Mouse (Mus musculus) heart, postnatal 0 days (tissue): ENCODE measurements around the gene Scd4. TPM values are rescaled to one million over a fixed set of nuclear protein-coding genes. Genes with fewer than 3 reads are reported as not detected.

Experiments
- ATAC-seq: fragments of 200-750 bp; cut with Nextera tagmentation; 2 replicates; pipeline ENCODE4 v1.8.0; 2017; ENCODE audit warnings: low read depth, moderate number of reproducible peaks, moderate library complexity; ENCODE audit not compliant: insufficient read depth
- DNase-seq: peaks from one replicate; pipeline ENCODE4 v3.0.0-alpha.2; 2016; ENCODE audit warnings: low spot score
- H3K27ac ChIP-seq: fragments of 300-500 bp; sonication (generic); 2 replicates; pipeline ENCODE4 v1.5.1; 2014; ENCODE audit warnings: low read depth, mild to moderate bottlenecking
- H3K27me3 ChIP-seq: fragments of 300-500 bp; sonication (generic); 2 replicates; pipeline ENCODE4 v1.6.1; 2014; ENCODE audit warnings: low read length, mixed read lengths; ENCODE audit not compliant: control insufficient read depth, insufficient read depth
- H3K36me3 ChIP-seq: fragments of 300-500 bp; sonication (generic); replicated peaks from 2 replicates; pipeline ENCODE4 v1.6.1; 2014; ENCODE audit warnings: low read length, mixed read lengths; ENCODE audit not compliant: control insufficient read depth, insufficient read depth
- H3K4me1 ChIP-seq: fragments of 300-500 bp; sonication (generic); 2 replicates; pipeline ENCODE4 v1.6.1; 2014; ENCODE audit warnings: antibody characterized with exemption; ENCODE audit not compliant: control insufficient read depth, insufficient read depth
- H3K4me2 ChIP-seq: fragments of 300-500 bp; sonication (generic); 2 replicates; pipeline ENCODE4 v1.6.1; 2014; ENCODE audit warnings: low read depth, mild to moderate bottlenecking, low read length, moderate library complexity
- H3K4me3 ChIP-seq: fragments of 300-500 bp; sonication (generic); 2 replicates; pipeline ENCODE4 v1.5.1; 2014; ENCODE audit warnings: low read depth, low read length
- H3K9ac ChIP-seq: fragments of 300-500 bp; sonication (generic); replicated peaks from 2 replicates; pipeline ENCODE4 v1.6.1; 2014; ENCODE audit warnings: low read depth, low read length, mixed read lengths
- H3K9me3 ChIP-seq: fragments of 300-500 bp; sonication (generic); replicated peaks from 2 replicates; pipeline ENCODE4 v1.6.1; 2016; ENCODE audit warnings: low read length; ENCODE audit not compliant: control insufficient read depth
- CTCF ChIP-seq: IDR thresholded peaks from 2 replicates; pipeline ENCODE4 v1.5.1; 2016; ENCODE audit warnings: antibody characterized with exemption, control low read depth, low read depth
- EP300 ChIP-seq: IDR thresholded peaks from 2 replicates; pipeline ENCODE4 v1.6.1; 2016; ENCODE audit warnings: antibody characterized with exemption, low read depth
- WGBS: fragments of 180-500 bp; shearing (Covaris S2); extraction: QIAGEN DNeasy Blood & Tissue Kit; methylation state at CpG from one replicate; pipeline ENCODE4 v1.1.7; 2014; 5-methylcytosine and 5-hydroxymethylcytosine counted together
- polyA plus RNA-seq: library from polyadenylated mRNA; unstranded; fragments of >200 nt; fragmentation: Nextera tagmentation; extraction: Ambion mirVana; gene quantifications from 2 replicates; pipeline ENCODE4 v1.2.1, GENCODE M21; 2015
- total RNA-seq: library from RNA; depleted of rRNA; stranded (reverse); fragments of >200 nt; gene quantifications from 2 replicates; pipeline ENCODE4 v1.2.3, GENCODE M21; 2014; ENCODE audit warnings: low replicate concordance

Scd4 gene
- total and polyA plus RNA-seq, 2 experiments from 2014 or later = 37.4 to 38.2 TPM

DNA sequence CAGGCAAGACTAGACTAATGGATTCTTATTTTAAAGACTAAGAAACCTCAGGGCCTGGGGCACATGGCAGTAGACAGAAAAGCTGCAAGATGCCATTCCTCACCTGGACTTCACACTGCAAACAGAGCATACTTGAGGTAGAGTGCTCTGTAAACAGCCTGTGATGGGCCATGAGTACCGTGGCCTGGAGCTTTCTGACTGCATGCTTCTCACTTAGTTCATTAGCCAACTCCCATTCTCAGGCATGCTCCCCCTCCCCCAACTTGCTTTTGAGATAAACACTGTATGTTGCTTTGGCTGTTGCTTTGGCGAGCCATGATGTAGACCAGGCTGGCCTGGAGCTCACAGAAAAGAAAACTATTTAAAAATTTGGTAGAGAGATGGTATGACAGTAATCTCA, 46.8 kb upstream of the Scd4 start:
- H3K4me2 ChIP-seq = no peak overlapping the region
- no peaks in the 10 kb centered on the region for H3K9me3 ChIP-seq

DNA sequence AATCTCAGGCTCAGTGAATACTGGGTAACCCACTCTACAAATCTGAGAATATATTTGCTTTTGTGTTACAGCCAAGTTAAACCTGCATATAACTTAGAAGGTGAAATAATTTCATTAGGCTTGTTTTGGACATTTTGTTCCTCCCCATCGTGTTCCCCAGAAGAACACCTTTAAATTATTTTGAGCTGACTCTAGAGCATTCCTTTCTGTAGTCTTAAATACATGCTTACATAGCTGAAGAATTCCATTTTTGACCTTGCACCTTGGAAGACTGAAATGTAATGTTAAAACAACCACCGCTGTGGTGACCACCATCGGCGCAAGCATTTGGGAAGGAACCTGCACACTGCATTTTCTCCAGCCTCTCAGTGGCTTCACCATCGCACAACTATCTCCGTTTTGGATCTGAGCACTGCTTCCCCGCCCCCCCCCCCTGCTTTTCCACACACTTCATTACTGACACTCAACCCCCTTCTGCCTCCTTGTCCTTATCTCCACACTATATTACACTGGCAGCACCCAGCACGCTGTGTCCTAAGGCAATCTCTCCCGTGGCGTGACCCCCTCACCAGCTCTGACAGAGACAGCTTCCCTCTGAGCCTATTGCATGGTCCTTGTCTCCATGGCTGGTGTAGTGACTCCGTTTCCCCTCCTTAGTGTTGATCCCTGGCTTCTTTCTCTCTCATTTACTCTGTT, 45.3 kb upstream of the Scd4 start:
- H3K9ac ChIP-seq = no peak overlapping the region
- peak overlapping the region; percentile 4; the same call in 1 of the 2 replicates for H3K27ac ChIP-seq
- no peaks in the 10 kb centered on the region for H3K27me3 ChIP-seq
- no peak for TF ChIP-seq CTCF
- TF ChIP-seq EP300 = no peak
- H3K9me3 ChIP-seq = no peaks in the 10 kb centered on the region
- peaks cover 44% of the 10 kb centered on the region for H3K4me1 ChIP-seq
- no peak for DNase-seq
- no peak for ATAC-seq
- H3K36me3 ChIP-seq = no peaks in the 10 kb centered on the region
- H3K4me2 ChIP-seq = no peak overlapping the region
- no peak overlapping the region for H3K4me3 ChIP-seq
- WGBS = 43% methylated on average over 11 of the region's 11 CpGs

More for the DNA sequence above, 46.8 kb upstream of the Scd4 start:
- Histone ChIP-seq H3K9ac (no peak overlapping the region), H3K4me1 (peaks cover 41% of the 10 kb centered on the region), H3K36me3 (no peaks in the 10 kb centered on the region), H3K4me3 (no peak overlapping the region), H3K27ac (no peak overlapping the region), H3K27me3 (no peaks in the 10 kb centered on the region)
- 56% methylated on average over 2 of the region's 2 CpGs for WGBS
- no peak for TF ChIP-seq EP300
- no peak for TF ChIP-seq CTCF
- DNase-seq (no peak), ATAC-seq (no peak)

DNA sequence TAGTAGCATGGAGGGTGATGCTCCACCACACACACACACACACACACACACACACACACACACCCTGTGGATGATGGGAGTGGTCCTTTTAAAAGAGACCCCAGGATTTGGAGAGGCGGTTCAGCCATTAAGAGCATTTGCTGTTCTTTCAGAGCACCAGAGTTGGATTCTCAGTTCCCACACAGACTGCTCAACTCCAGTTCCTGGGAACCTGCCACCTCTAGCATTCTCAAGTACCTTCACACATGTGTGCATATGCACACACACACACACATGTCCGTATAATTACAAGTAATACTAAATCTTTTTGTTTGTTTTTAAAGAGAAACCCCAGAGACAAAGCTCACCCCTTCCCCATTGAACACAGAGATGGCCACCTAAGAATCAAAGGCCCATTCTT, 40.8 kb upstream of the Scd4 start:
- H3K4me2 ChIP-seq = no peak overlapping the region
- WGBS = 81% methylated on average over 2 of the region's 2 CpGs
- H3K9ac ChIP-seq = no peak overlapping the region; the same call in 1 of the 2 replicates
- no peak overlapping the region for H3K4me3 ChIP-seq
- ATAC-seq = no peak
- H3K4me1 ChIP-seq = peaks cover 48% of the 10 kb centered on the region
- TF ChIP-seq CTCF (no peak), EP300 (no peak)
- no peaks in the 10 kb centered on the region; the same call in 1 of the 2 replicates for H3K36me3 ChIP-seq
- no peak for DNase-seq
- peak overlapping the region; percentile 87 for H3K27ac ChIP-seq
- no peaks in the 10 kb centered on the region for H3K9me3 ChIP-seq
- no peaks in the 10 kb centered on the region for H3K27me3 ChIP-seq

DNA sequence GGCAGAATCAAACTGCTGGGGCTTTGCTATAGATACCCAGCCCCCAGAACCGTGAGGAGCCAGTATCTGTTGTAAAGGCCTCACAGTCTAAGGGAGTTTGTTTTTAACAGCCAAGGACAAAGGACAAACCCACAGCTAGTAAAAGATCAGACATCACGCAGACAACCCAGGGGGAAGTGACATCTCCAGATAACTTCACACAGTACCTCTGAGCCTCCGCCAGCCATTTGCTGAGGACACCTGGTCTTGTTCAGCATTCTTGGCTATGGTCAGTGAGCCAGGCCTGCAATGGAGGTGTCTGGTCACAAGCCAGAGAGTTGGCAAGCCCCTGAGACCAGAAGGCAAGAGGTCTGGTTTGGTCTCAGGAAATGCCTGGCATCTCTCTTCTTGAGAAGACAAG, 40.4 kb upstream of the Scd4 start:
- ATAC-seq (no peak), DNase-seq (no peak)
- Histone ChIP-seq H3K4me1 (peaks cover 48% of the 10 kb centered on the region), H3K9ac (no peak overlapping the region; the same call in 1 of the 2 replicates), H3K4me3 (no peak overlapping the region), H3K4me2 (peak overlapping the region; percentile 91; the same call in 1 of the 2 replicates), H3K27me3 (no peaks in the 10 kb centered on the region), H3K9me3 (no peaks in the 10 kb centered on the region), H3K36me3 (no peaks in the 10 kb centered on the region; the same call in 1 of the 2 replicates), H3K27ac (peak overlapping the region; percentile 87)
- 51% methylated on average over 3 of the region's 3 CpGs for WGBS
- TF ChIP-seq CTCF (no peak), EP300 (no peak)

DNA sequence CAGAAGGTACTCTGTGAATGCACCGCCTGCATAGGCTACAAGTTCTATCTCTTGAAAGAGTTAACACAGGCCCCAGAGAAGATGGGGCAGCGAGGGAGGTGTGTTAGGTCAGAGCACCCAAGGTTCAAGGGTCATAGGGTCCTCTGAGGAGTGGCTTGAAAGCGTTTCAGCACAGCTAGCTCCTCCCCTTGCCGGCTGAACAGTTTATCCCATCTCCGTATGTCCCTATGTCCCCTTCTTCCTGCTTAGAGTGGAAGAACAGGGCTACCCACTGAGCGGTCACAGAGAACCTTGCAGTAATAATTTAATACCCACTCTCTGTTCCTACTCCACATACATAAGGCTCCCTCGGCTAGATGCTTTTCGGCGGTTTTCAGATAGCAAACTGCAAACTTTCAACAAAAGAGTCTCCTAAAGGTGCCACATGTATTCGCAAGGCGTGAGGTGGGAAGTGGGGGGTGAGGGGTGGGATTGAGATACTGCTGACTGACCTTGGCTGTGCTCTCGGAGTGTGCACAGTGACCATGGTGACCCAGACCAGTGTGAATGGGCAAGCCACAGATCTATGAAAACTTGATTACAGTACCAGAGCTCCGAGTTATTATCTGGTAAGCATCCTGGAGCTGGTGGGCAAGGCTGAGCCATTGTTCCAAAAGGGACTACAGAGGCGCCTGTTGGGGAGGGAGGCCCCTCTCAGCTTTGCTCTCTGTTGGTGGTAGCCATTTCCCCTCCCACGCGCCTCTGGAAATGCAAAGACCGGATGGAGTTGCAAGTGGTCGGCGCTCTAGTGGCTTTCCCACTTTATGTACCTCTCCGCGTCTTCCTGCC, 39.7 kb upstream of the Scd4 start, which contains the start of gene Scd2:
TSS of gene Scd2 (plus strand) at position 734 of the 828 bp plus-strand sequence.
- WGBS = 2% methylated on average over 21 of the region's 21 CpGs
- DNase-seq (no peak), ATAC-seq (peak; percentile 30)
- TF ChIP-seq CTCF (no peak), EP300 (no peak)
- peaks cover 50% of the 10 kb centered on the region for H3K4me1 ChIP-seq
- H3K27ac ChIP-seq = peak within 1 kb of the TSS; percentile 87
- H3K4me3 ChIP-seq = peak within 1 kb of the TSS; percentile 79
- peak within 1 kb of the TSS; percentile 68 for H3K9ac ChIP-seq
- H3K4me2 ChIP-seq = peak within 1 kb of the TSS; percentile 91
- no peaks in the 10 kb centered on the region for H3K9me3 ChIP-seq
- H3K36me3 ChIP-seq = peaks cover 5% of the 10 kb centered on the region
- no peaks in the 10 kb centered on the region for H3K27me3 ChIP-seq
